In genomic region chr9:63664300-63664745, GRCm38 (mm10) we compare ENCODE assay signal across 10 mouse cellular contexts.
A peak's percentile ranks its signal among the peaks of the same experiment; 100 is the strongest.
DNase-seq lines count a peak whose midpoint lies in the region; ATAC-seq and TF ChIP-seq lines count a peak whose summit lies in the region.
"Had no signal": no experiment of that assay in that cellular context is flagged by ENCODE, and none has a peak within 500 bp of the region (broad histone marks: within the 10 kb centered on the region; RNA-seq: fewer than 3 reads in every experiment).

No protein-coding gene starts in this region.

- no peak for ATAC-seq in hindbrain, embryonic 13.5 days (ENCODE audit: low FRiP score)
- no peak for ATAC-seq in hindbrain, postnatal 0 days
- ATAC-seq in intestine, embryonic 15.5 days, result no peak

- TF ChIP-seq CTCF in hindbrain, postnatal 0 days (IDR thresholded peaks at IDR 0.05; ENCODE audit: low read depth), result no peak

- H3K4me3 ChIP-seq in hindbrain, embryonic 13.5 days, result no peak overlapping the region
- H3K4me3 ChIP-seq in hindbrain, postnatal 0 days (ENCODE audit: low read length), result no peak overlapping the region
- H3K4me3 ChIP-seq in intestine, embryonic 15.5 days (replicated peaks), result no peak overlapping the region
- H3K4me3 ChIP-seq: liver, embryonic 13.5 days had no signal

- H3K27me3 ChIP-seq in hindbrain, embryonic 13.5 days, result no peaks in the 10 kb centered on the region
- H3K27me3 ChIP-seq in hindbrain, postnatal 0 days (ENCODE audit: insufficient read depth, low read length), result no peaks in the 10 kb centered on the region
- no peaks in the 10 kb centered on the region for H3K27me3 ChIP-seq in intestine, embryonic 15.5 days (replicated peaks)
- H3K27me3 ChIP-seq: liver, embryonic 13.5 days had no signal

- no peak overlapping the region for H3K9ac ChIP-seq in hindbrain, embryonic 13.5 days
- H3K9ac ChIP-seq in hindbrain, postnatal 0 days (replicated peaks; ENCODE audit: low read length), result no peak overlapping the region
- H3K9ac ChIP-seq in intestine, embryonic 15.5 days, result no peak overlapping the region
- H3K9ac ChIP-seq: liver, embryonic 13.5 days had no signal

- H3K9me3 ChIP-seq in hindbrain, embryonic 13.5 days, result no peaks in the 10 kb centered on the region
- H3K9me3 ChIP-seq in hindbrain, postnatal 0 days (ENCODE audit: low read length), result no peaks in the 10 kb centered on the region
- H3K9me3 ChIP-seq in intestine, embryonic 15.5 days, result no peaks in the 10 kb centered on the region
- H3K9me3 ChIP-seq: liver, embryonic 13.5 days had no signal

- H3K36me3 ChIP-seq in hindbrain, embryonic 13.5 days, result peaks cover 5% of the 10 kb centered on the region; the same call in 1 of the 2 replicates
- no peaks in the 10 kb centered on the region for H3K36me3 ChIP-seq in hindbrain, postnatal 0 days (ENCODE audit: insufficient read depth, low read length)
- H3K36me3 ChIP-seq in intestine, embryonic 15.5 days, result peaks cover 13% of the 10 kb centered on the region; the same call in 1 of the 2 replicates

- H3K27ac ChIP-seq in hindbrain, embryonic 13.5 days, result peak overlapping the region; percentile 73; the same call in 1 of the 2 replicates
- no peak overlapping the region for H3K27ac ChIP-seq in hindbrain, postnatal 0 days
- 0 out of 2 replicates have a peak overlapping the region, but pooled peaks have one; percentile 36 for H3K27ac ChIP-seq in intestine, embryonic 15.5 days
- H3K27ac ChIP-seq: liver, embryonic 13.5 days had no signal

- DNase-seq in hindbrain, postnatal 0 days (ENCODE audit: low spot score), result no peak
- peak; percentile 58 for DNase-seq in adrenal gland, adult 8-10 months
- DNase-seq in kidney, postnatal 36 days, result peak; percentile 79 to 85
- DNase-seq in cerebellum, postnatal 36 days, result no peak
- DNase-seq in urinary bladder, postnatal 36 days (ENCODE audit: low spot score in 2 of 2), result no peak
- no peak for DNase-seq in urinary bladder, postnatal 4 days (ENCODE audit: low spot score in 2 of 2)
- DNase-seq: liver, embryonic 13.5 days; right cerebral cortex, postnatal 25 days had no signal

- WGBS in hindbrain, embryonic 13.5 days, result 73% methylated on average over 2 of the region's 2 CpGs
- 69% methylated on average over 2 of the region's 2 CpGs for WGBS in hindbrain, postnatal 0 days
- WGBS in intestine, embryonic 15.5 days, result 59% methylated on average over 2 of the region's 2 CpGs

- peaks cover 54% of the 10 kb centered on the region for H3K4me1 ChIP-seq in hindbrain, embryonic 13.5 days (replicated peaks)
- H3K4me1 ChIP-seq in hindbrain, postnatal 0 days (ENCODE audit: insufficient read depth, low read length), result peaks cover 27% of the 10 kb centered on the region
- H3K4me1 ChIP-seq in intestine, embryonic 15.5 days (replicated peaks), result peaks cover 63% of the 10 kb centered on the region

- H3K4me2 ChIP-seq in hindbrain, embryonic 13.5 days, result no peak overlapping the region
- no peak overlapping the region for H3K4me2 ChIP-seq in hindbrain, postnatal 0 days (ENCODE audit: low read depth, low read length)
- no peak overlapping the region for H3K4me2 ChIP-seq in intestine, embryonic 15.5 days (replicated peaks)
- H3K4me2 ChIP-seq: liver, embryonic 13.5 days had no signal

Comparison
In these comparisons a context has a peak if more than half of its experiments do, and no peak if none do; other contexts are left out.
1. DNase-seq: peak in adrenal gland, adult 8-10 months (single experiment) and kidney, postnatal 36 days (2 of 2); none in hindbrain, postnatal 0 days (single experiment), cerebellum, postnatal 36 days (0 of 2), urinary bladder, postnatal 36 days (0 of 2) and urinary bladder, postnatal 4 days (0 of 2).